Mouse (Mus musculus) leukemia stem cell, adult 10-12 weeks (primary cell): ENCODE data around the gene Gm20807. TPM values are rescaled to one million over a fixed set of nuclear protein-coding genes. Genes with fewer than 3 reads are reported as not detected.

Experiments
- polyA plus RNA-seq: library from polyadenylated mRNA; stranded (reverse); fragments of >175 nt; gene quantifications from 2 replicates; pipeline ENCODE4 v1.2.3, GENCODE M21; 2012; ENCODE audit warnings: low replicate concordance

Gene Gm20807
- polyA plus RNA-seq = not detected in 2 replicates

DNA sequence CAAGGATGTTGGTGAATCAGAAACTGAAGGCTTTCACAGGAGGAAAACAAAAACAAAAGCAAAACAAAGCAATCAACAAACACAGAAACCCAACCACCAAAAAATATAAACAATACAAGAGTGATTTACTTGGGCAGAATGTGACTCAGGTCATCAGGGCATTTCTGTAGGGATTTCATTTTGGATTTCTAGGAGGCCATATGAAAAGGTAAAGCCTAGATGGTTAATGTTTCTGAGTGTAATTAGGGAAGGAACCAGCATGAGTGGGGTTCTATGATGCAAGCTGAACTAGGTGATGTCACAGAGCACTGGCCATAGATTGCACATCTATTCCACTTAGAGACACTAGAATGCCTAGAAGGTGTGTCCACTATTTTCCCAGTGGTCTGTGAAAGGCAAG is at the start of gene Gm20807:
Gene Gm20807, plus strand, starts transcription at position 301 of the 400 bp plus-strand sequence.

Other genes starting within 250 kb of the Gm20807 start
- gene Gm21891, start 90.6 kb downstream of the Gm20807 start, polyA plus RNA-seq = not detected in 2 replicates
- gene Gm21425, start 119.1 kb downstream of the Gm20807 start, polyA plus RNA-seq = not detected in 2 replicates
- gene Gm21828, start 181.0 kb downstream of the Gm20807 start, polyA plus RNA-seq = not detected in 2 replicates
- not detected in 2 replicates for gene Gm21440, start 209.5 kb downstream of the Gm20807 start, polyA plus RNA-seq
- not detected in 2 replicates for gene Gm21454, start 209.6 kb downstream of the Gm20807 start, polyA plus RNA-seq